Mouse (Mus musculus) embryonic facial prominence, embryonic 15.5 days (tissue): Measurements from ENCODE around the gene Zdhhc1. TPM values are rescaled to one million over a fixed set of nuclear protein-coding genes. Genes with fewer than 3 reads are reported as not detected.
A peak's percentile ranks its signal among the peaks of the same experiment; 100 is the strongest.

Source experiments
- ATAC-seq: fragments of 200-750 bp; cut with Nextera tagmentation; 2 replicates; pipeline ENCODE4 v1.8.0; 2017; ENCODE audit warnings: low read depth, moderate TSS enrichment; ENCODE audit not compliant: insufficient number of reproducible peaks, low FRiP score, low TSS enrichment
- H3K27ac ChIP-seq: fragments of 300-500 bp; sonication (generic); replicated peaks from 2 replicates; pipeline ENCODE4 v1.5.1; 2015; ENCODE audit warnings: mild to moderate bottlenecking, inconsistent platforms
- H3K27me3 ChIP-seq: fragments of 300-500 bp; sonication (generic); 2 replicates; pipeline ENCODE4 v1.6.1; 2015; ENCODE audit warnings: inconsistent platforms
- H3K36me3 ChIP-seq: fragments of 300-500 bp; sonication (generic); 2 replicates; pipeline ENCODE4 v1.6.1; 2015; ENCODE audit warnings: mild to moderate bottlenecking, inconsistent platforms
- H3K4me1 ChIP-seq: fragments of 300-500 bp; sonication (generic); 2 replicates; pipeline ENCODE4 v1.6.1; 2015; ENCODE audit warnings: inconsistent platforms
- H3K4me2 ChIP-seq: fragments of 300-500 bp; sonication (generic); replicated peaks from 2 replicates; pipeline ENCODE4 v1.6.1; 2015; ENCODE audit warnings: mild to moderate bottlenecking, inconsistent platforms
- H3K4me3 ChIP-seq: fragments of 300-500 bp; sonication (generic); replicated peaks from 2 replicates; pipeline ENCODE4 v1.5.1; 2015; ENCODE audit warnings: mild to moderate bottlenecking, inconsistent platforms
- H3K9ac ChIP-seq: fragments of 300-500 bp; sonication (generic); 2 replicates; pipeline ENCODE4 v1.6.1; 2015; ENCODE audit warnings: inconsistent platforms
- H3K9me3 ChIP-seq: fragments of 300-500 bp; sonication (generic); replicated peaks from 2 replicates; pipeline ENCODE4 v1.6.1; 2016; ENCODE audit warnings: inconsistent platforms
- WGBS: fragments of 180-500 bp; shearing (Covaris S2); methylation state at CpG from one replicate; pipeline ENCODE4 v1.1.7; 2015; 5-methylcytosine and 5-hydroxymethylcytosine counted together
- polyA plus RNA-seq: library from polyadenylated mRNA; unstranded; fragments of >200 nt; fragmentation: Nextera tagmentation; extraction: Ambion mirVana; gene quantifications from 2 replicates; pipeline ENCODE4 v1.2.1, GENCODE M21; 2015

The Zdhhc1 gene
- polyA plus RNA-seq, 1 experiment from 2014 or later = 59.8 TPM

GRCm38 (mm10) chr8:105476161-105476560 is 20.5 kb downstream of the Zdhhc1 start:
- no peaks in the 10 kb centered on the region for H3K9me3 ChIP-seq
- H3K4me1 ChIP-seq = peaks cover 33% of the 10 kb centered on the region
- WGBS = 87% methylated on average over 7 of the region's 7 CpGs
- H3K27ac ChIP-seq = no peak overlapping the region
- no peak overlapping the region for H3K9ac ChIP-seq
- H3K36me3 ChIP-seq = peaks cover 50% of the 10 kb centered on the region
- H3K4me3 ChIP-seq = no peak overlapping the region
- H3K27me3 ChIP-seq = peaks cover 12% of the 10 kb centered on the region
- ATAC-seq = no peak
- no peak overlapping the region for H3K4me2 ChIP-seq

GRCm38 (mm10) chr8:105475742-105476141 is 21.0 kb downstream of the Zdhhc1 start:
- 91% methylated on average over 8 of the region's 8 CpGs for WGBS
- Histone ChIP-seq H3K9me3 (no peaks in the 10 kb centered on the region), H3K36me3 (peaks cover 50% of the 10 kb centered on the region), H3K9ac (no peak overlapping the region), H3K27ac (no peak overlapping the region), H3K27me3 (peaks cover 12% of the 10 kb centered on the region), H3K4me3 (no peak overlapping the region), H3K4me2 (no peak overlapping the region), H3K4me1 (peaks cover 34% of the 10 kb centered on the region)
- no peak for ATAC-seq

GRCm38 (mm10) chr8:105475254-105475653 is 21.4 kb downstream of the Zdhhc1 start:
- Histone ChIP-seq H3K9ac (no peak overlapping the region), H3K27me3 (peaks cover 12% of the 10 kb centered on the region), H3K4me3 (no peak overlapping the region), H3K9me3 (no peaks in the 10 kb centered on the region), H3K27ac (0 out of 2 replicates have a peak overlapping the region, but pooled peaks have one; percentile 34), H3K36me3 (peaks cover 50% of the 10 kb centered on the region), H3K4me2 (no peak overlapping the region), H3K4me1 (peaks cover 38% of the 10 kb centered on the region)
- ATAC-seq = no peak
- WGBS = 55% methylated on average over 4 of the region's 4 CpGs

GRCm38 (mm10) chr8:105474680-105475079 is 22.0 kb downstream of the Zdhhc1 start:
- Histone ChIP-seq H3K36me3 (peaks cover 50% of the 10 kb centered on the region), H3K4me3 (no peak overlapping the region), H3K9me3 (no peaks in the 10 kb centered on the region), H3K27ac (peak overlapping the region; percentile 34; the same call in 1 of the 2 replicates), H3K4me2 (no peak overlapping the region), H3K4me1 (peaks cover 44% of the 10 kb centered on the region), H3K9ac (no peak overlapping the region), H3K27me3 (peaks cover 12% of the 10 kb centered on the region)
- no peak for ATAC-seq
- 33% methylated on average over 5 of the region's 5 CpGs for WGBS

GRCm38 (mm10) chr8:105473816-105474606 is 22.7 kb downstream of the Zdhhc1 start:
- peaks cover 12% of the 10 kb centered on the region for H3K27me3 ChIP-seq
- H3K4me1 ChIP-seq = peaks cover 51% of the 10 kb centered on the region
- peaks cover 50% of the 10 kb centered on the region for H3K36me3 ChIP-seq
- no peak overlapping the region for H3K9ac ChIP-seq
- no peak; the same call in 1 of the 2 replicates for ATAC-seq
- no peak overlapping the region for H3K4me3 ChIP-seq
- no peaks in the 10 kb centered on the region for H3K9me3 ChIP-seq
- WGBS = 30% methylated on average over 17 of the region's 17 CpGs
- H3K27ac ChIP-seq = peak overlapping the region; percentile 14; the same call in 1 of the 2 replicates
- H3K4me2 ChIP-seq = peak overlapping the region; percentile 10; the same call in 1 of the 2 replicates

GRCm38 (mm10) chr8:105472983-105473382 is 23.7 kb downstream of the Zdhhc1 start:
- Histone ChIP-seq H3K36me3 (peaks cover 41% of the 10 kb centered on the region), H3K4me1 (peaks cover 54% of the 10 kb centered on the region), H3K4me3 (no peak overlapping the region), H3K4me2 (no peak overlapping the region), H3K9ac (no peak overlapping the region), H3K27ac (no peak overlapping the region), H3K27me3 (peaks cover 12% of the 10 kb centered on the region), H3K9me3 (no peaks in the 10 kb centered on the region)
- WGBS = 67% methylated on average over 9 of the region's 9 CpGs
- no peak for ATAC-seq

- Histone ChIP-seq H3K4me1 (peaks cover 54% of the 10 kb centered on the region), H3K4me3 (no peak overlapping the region), H3K9me3 (no peaks in the 10 kb centered on the region), H3K27me3 (peaks cover 12% of the 10 kb centered on the region), H3K4me2 (no peak overlapping the region), H3K27ac (no peak overlapping the region), H3K36me3 (peaks cover 39% of the 10 kb centered on the region), H3K9ac (no peak overlapping the region)
- WGBS = 50% methylated on average over 23 of the region's 23 CpGs
- no peak for ATAC-seq
These were observed 24.2 kb downstream of the Zdhhc1 start for GRCm38 (mm10) chr8:105472414-105472932.

- H3K4me1 ChIP-seq = peaks cover 54% of the 10 kb centered on the region
- peak within 1 kb of the TSS; percentile 47 for H3K4me2 ChIP-seq
- ATAC-seq = peak; percentile 87
- peaks cover 12% of the 10 kb centered on the region for H3K27me3 ChIP-seq
- H3K9me3 ChIP-seq = no peaks in the 10 kb centered on the region
- peak within 1 kb of the TSS; percentile 1; the same call in 1 of the 2 replicates for H3K9ac ChIP-seq
- H3K4me3 ChIP-seq = peak within 1 kb of the TSS; percentile 32
- peaks cover 37% of the 10 kb centered on the region for H3K36me3 ChIP-seq
- 7% methylated on average over 25 of the region's 25 CpGs for WGBS
- peak within 1 kb of the TSS; percentile 45 for H3K27ac ChIP-seq
These were observed 25.2 kb downstream of the Zdhhc1 start, which contains the start of gene Tppp3 for GRCm38 (mm10) chr8:105471314-105472015. TSS of gene Tppp3 (minus strand) at chr8:105471526.

- Histone ChIP-seq H3K27me3 (peaks cover 12% of the 10 kb centered on the region), H3K4me1 (peaks cover 54% of the 10 kb centered on the region), H3K9me3 (no peaks in the 10 kb centered on the region), H3K9ac (peak overlapping the region; percentile 1; the same call in 1 of the 2 replicates), H3K4me2 (peak overlapping the region; percentile 47), H3K4me3 (peak overlapping the region; percentile 32), H3K27ac (peak overlapping the region; percentile 45; the same call in 1 of the 2 replicates), H3K36me3 (peaks cover 30% of the 10 kb centered on the region)
- WGBS = 22% methylated on average over 11 of the region's 11 CpGs
- peak; percentile 26; the same call in 1 of the 2 replicates for ATAC-seq
These were observed 25.9 kb downstream of the Zdhhc1 start for GRCm38 (mm10) chr8:105470681-105471313.

GRCm38 (mm10) chr8:105470262-105470661 is 26.4 kb downstream of the Zdhhc1 start:
- Histone ChIP-seq H3K9ac (no peak overlapping the region), H3K27me3 (peaks cover 12% of the 10 kb centered on the region), H3K4me2 (peak overlapping the region; percentile 47), H3K4me1 (peaks cover 53% of the 10 kb centered on the region), H3K9me3 (no peaks in the 10 kb centered on the region), H3K27ac (peak overlapping the region; percentile 36; the same call in 1 of the 2 replicates), H3K4me3 (peak overlapping the region; percentile 32), H3K36me3 (peaks cover 25% of the 10 kb centered on the region)
- ATAC-seq = no peak
- WGBS = 69% methylated on average over 5 of the region's 5 CpGs
